13 mouse cellular contexts compared by ENCODE assay signal in genomic region chr13:110704261-110704660, GRCm38 (mm10).
DNase-seq lines count a peak whose midpoint lies in the region; ATAC-seq lines count a peak whose summit lies in the region.
"Had no signal": no experiment of that assay in that cellular context is flagged by ENCODE, and none has a peak within 500 bp of the region (broad histone marks: within the 10 kb centered on the region; RNA-seq: fewer than 3 reads in every experiment).

No protein-coding gene starts in this region.

- no peaks in the 10 kb centered on the region for H3K9me3 ChIP-seq in heart, embryonic 11.5 days (replicated peaks; ENCODE audit: control insufficient read depth, low read length)
- H3K9me3 ChIP-seq in liver, embryonic 12.5 days (replicated peaks): no peaks in the 10 kb centered on the region
- H3K9me3 ChIP-seq: embryonic facial prominence, embryonic 15.5 days; limb, embryonic 12.5 days; megakaryocyte, embryonic 14.5 days; stomach, embryonic 15.5 days had no signal

- no peak overlapping the region for H3K27ac ChIP-seq in heart, embryonic 11.5 days (ENCODE audit: low read depth, low read length)
- no peak overlapping the region for H3K27ac ChIP-seq in liver, embryonic 12.5 days
- H3K27ac ChIP-seq: embryonic facial prominence, embryonic 15.5 days; limb, embryonic 12.5 days; stomach, embryonic 15.5 days had no signal

- no peak overlapping the region for H3K9ac ChIP-seq in heart, embryonic 11.5 days (ENCODE audit: low read depth, low read length)
- H3K9ac ChIP-seq in liver, embryonic 12.5 days: no peak overlapping the region
- H3K9ac ChIP-seq: embryonic facial prominence, embryonic 15.5 days; limb, embryonic 12.5 days; stomach, embryonic 15.5 days had no signal

- no peaks in the 10 kb centered on the region for H3K36me3 ChIP-seq in heart, embryonic 11.5 days (ENCODE audit: control insufficient read depth, insufficient read depth, low read length)
- H3K36me3 ChIP-seq in liver, embryonic 12.5 days: no peaks in the 10 kb centered on the region
- H3K36me3 ChIP-seq: embryonic facial prominence, embryonic 15.5 days; limb, embryonic 12.5 days; stomach, embryonic 15.5 days had no signal

- H3K27me3 ChIP-seq in heart, embryonic 11.5 days (ENCODE audit: control insufficient read depth, insufficient read depth, low read length): no peaks in the 10 kb centered on the region
- no peaks in the 10 kb centered on the region for H3K27me3 ChIP-seq in liver, embryonic 12.5 days (replicated peaks)
- H3K27me3 ChIP-seq: embryonic facial prominence, embryonic 15.5 days; limb, embryonic 12.5 days; megakaryocyte, embryonic 14.5 days; stomach, embryonic 15.5 days had no signal

- no peak overlapping the region for H3K4me3 ChIP-seq in heart, embryonic 11.5 days (ENCODE audit: low read depth, low read length)
- H3K4me3 ChIP-seq in liver, embryonic 12.5 days: no peak overlapping the region
- H3K4me3 ChIP-seq: embryonic facial prominence, embryonic 15.5 days; limb, embryonic 12.5 days; megakaryocyte, embryonic 14.5 days; stomach, embryonic 15.5 days had no signal

- DNase-seq in heart, adult 11 months: peak; percentile 95
- DNase-seq in right cerebral cortex, postnatal 10 days (ENCODE audit: low spot score in 2 of 2): peak; percentile 28 to 52
- no peak for DNase-seq in right cerebral cortex, postnatal 4 days
- peak; percentile 62 for DNase-seq in heart, postnatal 4 days
- DNase-seq in thymus, adult 18-20 months: no peak
- DNase-seq: adrenal gland, adult 8-10 months had no signal

- H3K4me1 ChIP-seq in heart, embryonic 11.5 days (ENCODE audit: control insufficient read depth, insufficient read depth, low read length): peaks cover 3% of the 10 kb centered on the region; the same call in 1 of the 2 replicates
- no peaks in the 10 kb centered on the region for H3K4me1 ChIP-seq in liver, embryonic 12.5 days
- H3K4me1 ChIP-seq: embryonic facial prominence, embryonic 15.5 days; megakaryocyte, embryonic 14.5 days; stomach, embryonic 15.5 days had no signal

- ATAC-seq in heart, embryonic 11.5 days (replicated peaks; ENCODE audit: insufficient number of reproducible peaks, low FRiP score, low TSS enrichment): no peak
- ATAC-seq in erythroid progenitor cell, adult 5-6 weeks (replicated peaks; ENCODE audit: low FRiP score, poor library complexity, severe bottlenecking): no peak
- ATAC-seq in liver, embryonic 12.5 days: no peak

- no peak overlapping the region for H3K4me2 ChIP-seq in heart, embryonic 11.5 days
- no peak overlapping the region for H3K4me2 ChIP-seq in liver, embryonic 12.5 days
- H3K4me2 ChIP-seq: embryonic facial prominence, embryonic 15.5 days; limb, embryonic 12.5 days; stomach, embryonic 15.5 days had no signal

- 59% methylated on average over 2 of the region's 2 CpGs for WGBS in heart, embryonic 11.5 days (ENCODE audit: insufficient replicate concordance)
- 55% methylated on average over 2 of the region's 2 CpGs for WGBS in liver, embryonic 12.5 days (ENCODE audit: insufficient replicate concordance)

Comparison
In these comparisons a context has a peak if more than half of its experiments do, and no peak if none do; other contexts are left out.
1. DNase-seq: peak in heart, adult 11 months (single experiment), right cerebral cortex, postnatal 10 days (2 of 2) and heart, postnatal 4 days (single experiment); none in right cerebral cortex, postnatal 4 days (single experiment) and thymus, adult 18-20 months (0 of 2).